Mouse (Mus musculus): ENCODE data around the gene Copg1. TPM values are rescaled to one million over a fixed set of nuclear protein-coding genes. Genes with fewer than 3 reads are reported as not detected.
"Not testable (repeated sequence)": the region's sequence is repeated elsewhere in the genome, so short reads cannot be mapped to it uniquely, and the experiment has no call there.

Copg1 gene
- total RNA-seq, 4 experiments from 2014 or later, result 109 to 141 (median 130) TPM

DNA sequence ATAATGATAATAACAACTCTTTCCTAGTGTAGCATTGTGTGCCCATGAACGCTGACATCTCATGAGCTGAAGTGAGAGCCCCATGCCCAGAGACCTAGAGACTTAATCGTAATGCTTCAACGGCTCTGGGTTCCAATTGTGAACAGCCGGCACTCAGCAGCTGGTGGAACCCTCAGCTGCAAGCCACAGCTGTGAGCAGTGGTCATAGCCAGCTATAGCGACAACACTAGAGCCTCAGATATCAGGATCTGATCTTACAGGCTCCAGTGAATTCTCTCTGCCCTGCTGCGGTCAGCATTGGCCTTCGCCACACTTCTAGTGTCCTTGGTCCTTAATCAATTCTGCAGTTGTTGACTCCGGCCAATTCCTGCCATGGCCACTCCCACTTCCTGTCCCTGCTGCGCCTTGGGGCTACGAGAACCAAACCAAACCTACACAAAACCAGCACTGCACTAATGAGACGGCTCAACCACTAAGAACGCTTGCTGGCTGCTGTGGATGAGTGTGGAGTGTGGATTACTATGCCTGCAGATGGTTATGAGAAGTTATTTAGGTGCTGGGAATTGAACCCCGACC is 11.5 kb upstream of the Copg1 start:
- DNase-seq, result peak; percentile 67

DNA sequence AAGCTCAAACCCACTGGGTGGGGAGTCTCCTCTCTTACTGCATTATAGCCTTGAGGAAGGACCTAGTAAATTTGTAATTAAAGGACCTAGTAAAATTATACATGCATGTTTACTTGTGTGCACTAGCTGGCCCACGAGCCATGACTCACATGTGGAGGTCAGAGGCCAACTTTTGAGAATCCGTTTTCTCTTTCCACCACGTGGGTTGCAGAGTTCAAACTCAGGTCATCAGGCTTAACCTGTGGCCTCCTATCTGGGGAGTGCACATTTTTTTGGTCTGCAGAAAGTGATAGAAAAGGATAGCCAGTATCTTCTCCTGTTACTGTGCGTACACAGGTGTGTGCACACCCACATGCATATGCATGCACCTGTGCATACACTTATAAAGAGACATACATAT is 8.6 kb upstream of the Copg1 start:
- no peak for DNase-seq

DNA sequence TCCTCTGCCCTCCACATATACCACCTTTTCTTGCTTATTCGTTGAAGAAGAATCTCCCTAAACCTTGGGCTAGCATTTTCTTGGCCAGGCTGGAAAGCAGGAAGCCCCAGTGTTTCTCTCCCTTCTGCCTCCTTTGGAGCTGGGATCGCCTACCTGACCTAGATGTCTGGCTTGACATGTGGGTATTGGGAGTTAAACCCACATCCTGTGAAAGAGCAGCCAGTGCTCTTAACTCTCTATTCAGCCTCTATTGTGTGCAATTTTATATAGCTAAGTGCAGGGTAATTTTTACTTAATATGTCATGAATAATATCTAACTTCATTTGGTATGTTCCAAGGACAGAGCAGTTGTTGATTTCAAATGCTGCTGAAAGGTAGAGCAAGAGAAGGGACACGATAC is 8.0 kb upstream of the Copg1 start:
- DNase-seq, result no peak

DNA sequence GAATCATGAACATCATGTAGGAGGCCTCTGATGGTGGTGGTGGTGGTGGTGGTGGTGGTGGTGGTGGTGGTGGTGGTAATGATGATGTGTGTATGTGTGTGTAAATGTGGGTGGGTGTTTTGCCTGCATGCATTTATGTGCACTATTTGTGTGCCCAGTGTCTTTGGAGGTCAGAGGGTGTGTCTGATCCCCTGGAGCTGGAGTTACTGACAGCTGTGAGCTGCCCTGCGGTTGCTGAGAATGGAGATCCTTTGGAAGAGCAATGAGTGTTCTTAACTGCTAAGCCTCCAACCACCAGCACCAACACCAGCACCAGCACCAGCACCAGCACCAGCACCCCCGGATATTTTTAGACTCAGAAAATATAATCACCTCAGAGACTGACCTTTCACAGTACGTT is 5.4 kb upstream of the Copg1 start:
- no peak for DNase-seq

DNA sequence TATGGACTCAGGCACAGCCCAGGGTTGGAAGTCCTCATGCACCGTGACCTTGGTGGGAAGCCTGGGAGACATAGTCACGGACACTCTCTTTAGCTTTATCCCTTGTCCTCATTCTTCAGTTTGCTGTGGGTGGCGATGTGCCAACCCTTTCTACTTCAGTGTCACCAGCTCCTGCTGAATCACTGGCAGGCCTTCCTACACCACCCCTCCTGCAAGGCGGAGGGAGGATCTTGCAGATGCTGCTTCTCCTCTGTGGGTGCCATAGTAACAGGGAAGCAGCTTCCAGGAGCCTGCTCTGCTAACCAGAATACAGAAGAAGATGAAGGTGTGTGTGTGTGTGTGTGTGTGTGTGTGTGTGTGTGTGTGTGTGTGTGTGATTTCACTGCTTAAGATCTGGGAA is 4.8 kb upstream of the Copg1 start:
- DNase-seq, result peak; percentile 86

DNA sequence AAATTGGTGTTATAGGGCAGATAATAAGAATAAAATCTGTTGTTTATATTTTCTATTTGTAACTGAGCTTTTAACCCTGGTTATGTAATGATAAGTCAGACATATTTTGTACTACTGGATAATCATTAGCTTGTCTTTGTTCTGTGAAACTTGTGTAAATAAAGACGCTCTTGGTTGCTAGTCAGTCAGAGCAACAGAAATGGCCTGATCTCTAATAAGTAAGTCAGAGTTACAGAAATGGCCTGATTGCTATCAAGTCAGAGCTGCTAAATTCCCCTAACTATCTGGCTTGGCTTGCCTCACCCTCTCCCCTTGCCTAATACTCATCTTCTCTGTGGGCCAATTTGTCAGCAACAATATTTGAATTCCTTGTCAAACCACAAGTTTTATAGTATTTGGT is 893 bp upstream of the Copg1 start:
- DNase-seq, result no peak

DNA sequence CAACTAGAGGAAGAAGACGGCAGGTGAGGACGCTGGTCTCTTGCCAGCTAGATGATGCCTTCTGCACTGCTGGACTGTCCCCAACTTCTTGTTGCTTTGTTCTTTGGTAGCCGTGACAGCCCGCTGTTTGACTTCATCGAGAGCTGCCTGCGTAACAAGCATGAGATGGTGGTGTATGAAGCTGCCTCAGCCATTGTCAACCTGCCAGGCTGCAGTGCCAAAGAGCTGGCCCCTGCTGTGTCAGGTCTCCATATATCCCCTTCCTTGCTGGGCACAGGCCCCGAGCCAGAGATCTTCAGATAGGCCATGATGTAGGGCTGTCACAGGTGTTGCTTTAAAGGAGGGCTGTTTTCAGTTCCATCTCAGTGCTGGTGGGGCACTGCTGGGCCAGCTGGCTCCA is 6.3 kb downstream of the Copg1 start:
- DNase-seq, result no peak

DNA sequence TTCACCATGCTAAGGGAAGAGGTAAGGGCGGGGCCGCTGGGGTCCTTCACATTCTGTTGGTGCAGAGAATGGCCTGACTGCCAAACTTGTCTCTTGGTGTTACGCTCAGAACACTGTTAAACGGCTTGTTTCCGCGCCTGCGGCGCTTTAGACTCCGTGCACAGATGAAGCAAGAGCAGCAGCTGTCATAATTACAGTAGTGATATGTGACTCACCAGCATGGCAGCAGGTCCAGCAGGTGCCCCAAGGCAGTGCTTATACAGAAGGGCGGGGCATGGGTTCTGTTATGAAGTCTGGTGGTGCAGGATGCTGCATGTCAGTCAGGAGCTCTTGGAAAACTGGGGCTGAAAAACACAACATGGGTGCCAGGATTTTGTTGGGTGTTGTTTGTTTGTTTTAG is 10.4 kb downstream of the Copg1 start:
- DNase-seq, result peak; percentile 32

DNA sequence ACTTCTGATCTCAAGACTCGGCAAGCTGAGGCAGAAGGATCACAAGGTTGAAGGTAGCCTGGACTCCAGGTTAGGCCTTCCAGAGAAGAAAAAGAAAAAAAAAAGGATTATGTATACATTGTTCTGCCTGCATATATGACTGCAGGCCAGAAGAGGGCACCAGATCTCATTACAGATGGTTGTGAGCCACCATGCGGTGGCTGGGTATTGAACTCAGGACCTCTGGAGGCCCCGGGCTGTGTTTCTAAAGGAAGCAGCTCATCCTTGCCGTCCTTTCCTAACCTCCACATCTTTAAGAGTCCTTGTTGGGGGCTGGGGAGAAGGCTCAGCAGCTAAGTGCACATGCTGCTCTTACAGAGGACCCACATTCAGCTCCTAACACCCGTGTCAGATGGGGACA is 19.0 kb downstream of the Copg1 start:
- no peak for DNase-seq

DNA sequence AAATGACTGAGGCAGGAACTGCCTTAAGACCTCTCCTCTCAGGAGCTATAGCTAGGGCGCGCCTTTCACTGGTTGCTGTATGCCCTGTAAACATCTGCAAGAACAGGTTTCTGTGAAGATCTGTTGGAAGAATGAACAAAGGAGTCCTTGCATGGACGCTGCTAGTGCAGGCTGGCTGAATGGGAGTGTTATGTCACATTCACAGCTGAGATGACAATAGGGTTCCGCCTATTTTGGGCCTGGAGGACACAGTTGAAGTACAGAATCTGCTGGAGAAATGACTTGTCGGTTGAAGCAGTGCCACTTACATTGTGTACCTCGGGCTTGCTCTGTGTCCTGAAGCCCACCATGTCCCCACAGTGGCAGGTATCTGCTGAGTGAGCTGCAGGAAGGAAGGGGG is 21.6 kb downstream of the Copg1 start:
- no peak for DNase-seq

DNA sequence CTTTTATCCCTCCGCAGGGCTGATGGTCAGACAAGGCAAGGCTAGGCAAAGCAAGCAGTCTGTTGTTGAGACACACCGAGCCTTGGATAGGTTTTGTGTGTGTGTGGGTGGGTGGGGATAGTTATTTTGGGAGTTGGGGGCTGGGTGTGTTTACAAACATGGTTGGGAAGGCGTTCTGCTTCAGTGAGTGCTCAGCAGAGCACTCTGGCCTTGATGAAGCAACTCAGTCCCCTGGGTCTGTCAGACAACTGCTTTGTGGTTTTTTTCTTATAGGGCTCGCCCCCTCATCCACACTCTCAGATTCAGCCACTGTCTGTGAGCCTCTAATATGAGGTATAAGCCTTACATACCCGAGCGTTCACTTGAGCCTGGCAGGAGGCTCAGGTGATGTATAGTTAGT is 23.9 kb downstream of the Copg1 start:
- no peak for DNase-seq

DNA sequence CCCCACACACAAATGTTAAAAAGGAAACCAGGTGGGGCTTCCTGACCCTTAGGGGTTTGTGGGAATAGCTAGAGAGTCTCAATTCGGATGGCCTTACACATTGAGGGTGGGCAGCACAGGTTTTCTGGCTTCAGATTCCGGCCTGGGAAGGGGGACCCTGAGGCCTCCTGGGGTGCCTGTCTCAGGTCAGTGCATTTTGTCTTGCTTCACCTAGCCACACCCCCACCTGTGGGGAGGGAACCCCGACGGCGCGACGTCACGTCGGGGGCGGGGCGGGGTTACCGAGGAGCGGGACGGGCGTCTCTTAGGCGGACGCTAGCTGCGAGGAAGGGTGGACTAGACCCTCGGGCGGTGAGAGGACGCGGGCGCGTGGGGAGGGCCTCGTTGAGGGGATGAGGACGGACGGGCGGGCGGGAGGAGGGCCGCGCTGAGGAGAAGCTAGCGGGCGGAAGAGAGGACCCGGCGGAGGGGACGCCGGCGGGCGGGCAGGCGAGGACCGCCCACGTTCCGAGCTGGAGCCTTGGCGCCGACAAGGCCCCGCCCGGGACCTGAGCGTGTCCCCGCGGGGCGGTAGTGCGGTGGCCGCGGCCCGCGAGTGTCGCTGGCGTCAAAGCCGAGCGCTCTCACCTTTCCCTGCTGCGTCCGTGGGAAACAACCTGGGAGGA is 26.2 kb downstream of the Copg1 start, which contains the start of gene Hmces:
Gene Hmces, plus strand, starts transcription at position 275 of the 665 bp plus-strand sequence.
- peak; percentile 44 for DNase-seq

DNA sequence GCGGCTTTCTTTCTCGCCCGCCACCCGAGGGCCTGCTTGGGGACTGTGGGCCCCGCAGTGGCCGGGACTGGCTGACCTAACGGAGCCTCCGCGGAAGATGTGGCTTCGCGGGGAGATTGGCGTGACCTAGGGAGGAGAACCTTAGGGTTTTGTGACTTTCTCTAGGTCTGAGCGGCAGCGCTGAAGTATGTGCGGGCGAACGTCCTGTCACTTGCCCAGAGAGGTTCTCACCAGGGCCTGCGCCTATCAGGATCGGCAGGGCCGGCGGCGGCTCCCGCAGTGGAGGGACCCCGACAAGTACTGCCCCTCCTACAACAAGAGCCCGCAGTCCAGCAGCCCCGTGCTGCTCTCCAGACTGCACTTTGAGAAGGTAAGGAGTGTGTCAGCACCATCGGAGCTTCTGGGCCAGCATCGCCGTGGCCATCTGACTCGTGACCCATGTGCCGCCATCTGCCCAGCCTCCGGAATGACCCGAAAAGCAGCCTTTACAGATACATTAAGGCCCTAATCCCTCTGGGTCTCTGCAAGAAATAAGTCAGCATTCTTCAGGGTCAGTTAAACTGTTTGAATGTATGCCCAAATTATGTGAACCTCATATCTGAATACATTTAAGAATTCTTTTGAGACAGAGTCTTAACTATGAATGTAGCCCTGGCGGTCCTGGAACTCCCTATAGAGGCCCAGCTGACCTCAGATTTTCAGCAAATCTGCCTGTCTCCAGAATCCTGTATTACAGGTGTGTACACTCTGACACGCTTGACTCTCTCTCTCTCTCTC is 26.9 kb downstream of the Copg1 start:
- DNase-seq, result no peak

DNA sequence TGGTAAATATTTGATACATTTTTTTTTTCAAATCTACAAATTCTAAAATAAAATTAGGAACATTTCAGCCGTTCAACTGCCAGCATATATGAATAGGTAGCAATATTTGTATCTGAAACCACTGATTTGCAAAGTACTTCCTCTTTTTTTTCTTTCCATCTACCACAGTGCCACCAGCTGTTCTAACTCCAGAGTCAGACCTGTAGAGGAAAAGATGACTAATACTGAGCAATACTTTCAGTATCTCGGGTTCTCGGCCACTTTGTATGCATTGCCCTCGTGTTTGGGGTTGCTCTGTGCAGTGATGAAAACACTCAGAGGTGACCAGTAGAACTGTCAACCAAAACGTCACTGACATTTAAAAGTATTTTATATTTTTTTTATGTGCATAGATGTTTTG is 28.3 kb downstream of the Copg1 start:
- DNase-seq, result no peak

DNA sequence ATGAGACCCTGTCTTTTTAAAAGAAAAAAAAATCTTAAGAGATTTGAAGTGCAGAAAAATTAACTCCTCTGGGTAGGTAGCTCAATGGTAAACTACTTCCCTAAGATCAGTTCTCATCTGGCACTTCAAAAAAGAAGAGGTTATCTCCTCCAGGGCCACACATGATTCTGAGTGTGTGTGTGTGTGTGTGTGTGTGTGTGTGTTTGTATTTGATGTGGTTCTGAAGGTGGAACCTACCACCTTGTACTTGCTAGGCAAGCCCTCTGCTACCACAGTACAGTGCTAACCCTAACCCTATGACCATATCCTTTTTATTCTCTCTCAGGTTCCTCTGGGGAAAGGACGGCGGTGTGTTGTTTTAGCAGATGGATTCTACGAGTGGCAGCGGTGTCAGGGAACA is 33.6 kb downstream of the Copg1 start:
- no peak for DNase-seq

DNA sequence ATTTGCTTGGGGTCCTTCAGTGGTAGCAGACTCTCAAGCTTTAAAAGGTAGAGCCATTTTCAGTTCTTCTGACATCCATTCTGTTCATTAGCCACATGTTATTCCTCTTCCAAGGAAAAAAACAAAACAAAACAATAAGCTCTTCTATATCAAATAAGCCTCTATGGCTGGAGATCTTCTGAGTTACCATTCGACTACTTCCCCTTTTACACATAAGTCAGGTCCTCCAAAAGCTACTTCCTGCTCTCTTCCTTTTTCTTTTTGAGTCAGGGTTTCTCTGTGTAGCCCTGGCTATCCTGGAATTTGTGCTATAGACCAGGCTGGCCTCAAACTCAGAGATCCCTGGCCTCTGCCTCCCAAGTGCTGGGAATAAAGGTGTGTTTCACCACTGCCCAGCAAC is 36.0 kb downstream of the Copg1 start:
- no peak for DNase-seq

DNA sequence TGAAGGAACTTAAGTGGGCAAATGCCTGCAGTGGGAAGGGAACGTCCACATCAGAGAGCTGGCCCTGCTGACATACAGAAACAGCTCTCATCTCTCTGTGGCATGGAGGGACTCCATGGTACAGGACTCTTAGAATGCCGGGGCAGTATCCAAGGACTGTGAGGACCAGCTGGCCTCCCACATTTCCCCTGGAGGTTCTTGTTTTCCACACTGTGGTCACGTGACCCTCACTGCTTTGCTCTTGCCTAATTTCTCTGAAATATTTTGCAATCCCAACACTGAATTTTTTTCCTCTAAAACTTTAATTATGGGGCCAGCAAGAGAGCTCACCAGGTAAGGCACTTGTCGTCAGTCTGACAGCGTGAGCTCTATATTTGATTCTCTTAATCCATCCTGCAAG is 47.4 kb downstream of the Copg1 start:
- no peak for DNase-seq

DNA sequence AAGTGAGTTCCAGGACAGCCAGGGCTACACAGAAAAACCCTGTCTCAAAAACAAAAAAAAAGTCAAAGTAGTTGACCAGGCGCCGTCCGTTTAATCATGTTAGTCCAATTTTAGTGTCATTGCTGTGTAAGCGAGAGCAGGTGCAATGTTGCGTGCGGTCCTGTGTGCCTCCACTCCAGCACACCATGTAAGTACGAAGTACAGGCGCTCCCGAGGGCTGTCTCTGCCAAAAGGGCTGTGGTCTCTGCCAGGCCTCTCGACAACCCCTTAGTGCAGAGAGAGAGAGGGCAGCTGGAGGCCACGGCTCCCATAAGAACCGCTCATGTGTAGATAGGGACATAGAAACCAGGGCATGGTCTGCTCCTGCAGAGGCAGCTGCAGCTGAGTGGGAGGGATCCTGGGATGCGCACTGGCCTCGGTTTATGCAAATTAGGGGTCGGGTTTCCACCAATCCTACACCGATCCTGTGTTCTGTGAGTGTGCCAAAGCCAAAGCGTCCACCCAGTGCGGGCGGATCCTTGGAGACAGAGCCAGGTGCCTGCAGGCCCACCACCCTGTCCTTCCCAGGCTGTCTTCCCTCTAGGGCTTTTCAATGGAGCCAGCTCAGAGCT is 49.7 kb downstream of the Copg1 start:
- DNase-seq, result no peak

DNA sequence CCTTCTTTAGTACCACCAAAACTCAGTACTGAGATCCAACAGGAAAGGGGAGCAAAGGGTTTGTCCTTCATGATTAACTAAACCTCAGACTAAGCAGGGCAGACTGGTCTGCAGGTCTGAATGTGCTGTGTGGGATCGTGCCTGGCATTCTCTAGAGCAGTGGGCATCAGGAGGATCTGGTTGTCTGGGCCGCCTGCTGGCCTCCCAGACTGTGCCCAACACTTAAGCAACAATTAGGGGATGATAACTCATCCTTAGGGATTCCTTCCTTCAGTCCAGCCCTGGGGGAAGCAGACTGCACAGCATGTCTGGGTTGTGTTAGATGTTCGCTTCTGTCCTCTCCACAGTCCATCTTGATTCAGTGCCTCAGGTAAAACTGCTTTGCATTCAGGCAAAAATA is 51.3 kb downstream of the Copg1 start:
- DNase-seq, result no peak

DNA sequence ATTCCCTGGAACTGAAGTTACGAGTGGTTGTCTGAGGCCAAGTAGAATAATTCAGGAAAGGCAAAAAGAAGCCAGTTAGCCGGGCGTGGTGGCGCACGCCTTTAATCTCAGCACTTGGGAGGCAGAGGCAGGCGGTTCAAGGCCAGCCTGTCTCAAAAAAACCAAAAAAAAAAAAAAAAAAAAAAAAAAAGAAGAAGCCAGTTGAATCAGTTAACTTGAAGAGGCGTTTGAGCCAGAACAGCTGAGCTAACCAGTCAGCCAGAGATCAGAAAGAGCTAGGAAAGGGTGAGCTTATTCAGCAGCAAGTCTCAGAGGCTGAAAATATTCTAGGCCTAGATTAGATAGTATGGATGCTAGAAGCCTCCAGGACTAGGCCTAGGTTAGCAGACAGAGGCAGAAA is 54.6 kb downstream of the Copg1 start:
- no peak for DNase-seq

DNA sequence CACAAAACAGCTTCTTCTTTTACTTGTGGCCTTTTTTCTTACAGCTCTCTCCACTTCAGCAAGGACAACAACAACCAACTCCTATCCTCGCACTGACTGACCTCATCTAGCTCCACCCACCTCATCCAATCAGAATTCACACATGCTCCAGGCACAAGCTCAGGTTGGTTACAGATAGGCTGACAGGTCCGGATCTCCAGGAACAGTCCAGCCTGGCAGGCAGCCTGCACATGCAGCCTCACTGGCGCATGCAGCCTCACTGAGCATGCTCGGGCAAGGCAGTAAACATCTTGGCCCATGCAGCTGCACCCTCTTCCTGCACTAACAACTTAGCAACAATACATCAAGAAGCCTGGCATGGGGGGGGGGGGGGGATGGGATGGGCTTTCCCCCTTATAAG is 74.8 kb downstream of the Copg1 start:
- not testable (repeated sequence) for DNase-seq
